Mouse (Mus musculus) CH12.LX (cell line): ENCODE measurements around the gene Vps11. TPM values are rescaled to one million over a fixed set of nuclear protein-coding genes. Genes with fewer than 3 reads are reported as not detected.

ENCODE experiments used
- DNase-seq: peaks from one replicate; pipeline ENCODE4 v3.0.0-alpha.2; 2013; ENCODE audit errors: extremely low read depth
- H3K27ac ChIP-seq: 2 replicates; pipeline ENCODE4 v1.5.1; 2012; ENCODE audit warnings: low read depth, mild to moderate bottlenecking, control low read depth, moderate library complexity; ENCODE audit not compliant: insufficient read depth
- H3K27me3 ChIP-seq: replicated peaks from 2 replicates; pipeline ENCODE3; 2012; ENCODE audit warnings: inconsistent platforms
- H3K36me3 ChIP-seq, 2 experiments: replicated peaks in 1 of 2; 2 replicates each; pipeline versions ENCODE3 to v1.6.1; 2012; ENCODE audit warnings: inconsistent platforms in 1 of 2, low read length in 1 of 2, mild to moderate bottlenecking in 1 of 2, mixed read lengths in 1 of 2, moderate library complexity in 1 of 2; ENCODE audit not compliant: control insufficient read depth in 1 of 2, insufficient read depth in 1 of 2
- H3K4me1 ChIP-seq, 2 experiments: 2 replicates each; pipeline ENCODE4 v1.6.1; 2012; ENCODE audit warnings: inconsistent platforms in 1 of 2, moderate library complexity in 1 of 2; ENCODE audit not compliant: insufficient read depth in 2 of 2, control insufficient read depth in 1 of 2
- H3K4me2 ChIP-seq: 2 replicates; pipeline ENCODE4 v1.6.1; 2012; ENCODE audit warnings: low read depth, mild to moderate bottlenecking, control low read depth; ENCODE audit not compliant: poor library complexity, insufficient read depth, severe bottlenecking
- H3K4me3 ChIP-seq, 3 experiments: fragments of 150-350 bp in 1 of 3; sonication (generic) in 1 of 3; replicated peaks in 1 of 3; 2 replicates each; pipeline versions ENCODE3 to v1.5.1; 2011 to 2012; ENCODE audit warnings: low read depth in 2 of 3, low read length in 2 of 3, mild to moderate bottlenecking in 2 of 3, moderate library complexity in 2 of 3, control low read depth in 1 of 3, improper control_type of control experiment in 1 of 3, inconsistent platforms in 1 of 3, mixed read lengths in 1 of 3; ENCODE audit not compliant: poor library complexity in 1 of 3
- H3K79me2 ChIP-seq: replicated peaks from 2 replicates; pipeline ENCODE4 v1.6.1; 2012; ENCODE audit warnings: mild to moderate bottlenecking, moderate library complexity; ENCODE audit not compliant: control insufficient read depth, poor library complexity, insufficient read depth, severe bottlenecking; ENCODE audit errors: extremely low read depth
- H3K9ac ChIP-seq: 2 replicates; pipeline ENCODE4 v1.6.1; 2012; ENCODE audit warnings: low read depth, mild to moderate bottlenecking, control low read depth, moderate library complexity; ENCODE audit not compliant: insufficient read depth
- H3K9me3 ChIP-seq: replicated peaks from 2 replicates; pipeline ENCODE3; 2012; ENCODE audit warnings: low read length, inconsistent platforms, mixed read lengths
- BHLHE40 ChIP-seq: IDR thresholded peaks from 2 replicates; pipeline ENCODE4 v1.6.1; 2011; ENCODE audit warnings: mild to moderate bottlenecking, low read depth, low read length, improper control_type of control experiment
- CHD1 ChIP-seq: IDR thresholded peaks from 2 replicates; pipeline ENCODE4 v1.6.1; 2012; ENCODE audit warnings: low read depth, low read length, improper control_type of control experiment, inconsistent platforms
- CTCF ChIP-seq, 2 experiments: IDR thresholded peaks in 1 of 2; conservative IDR thresholded peaks in 1 of 2; 2 replicates each; pipeline ENCODE4 v1.5.1; 2011 to 2012; ENCODE audit warnings: low read depth in 2 of 2, low read length in 2 of 2, improper control_type of control experiment in 1 of 2, inconsistent platforms in 1 of 2, mild to moderate bottlenecking in 1 of 2, moderate library complexity in 1 of 2
- E2F4 ChIP-seq: IDR thresholded peaks from 2 replicates; pipeline ENCODE4 v1.6.1; 2011; ENCODE audit warnings: low read depth, low read length, improper control_type of control experiment; ENCODE audit not compliant: insufficient replicate concordance
- IRF4 ChIP-seq: IDR thresholded peaks from 2 replicates; pipeline ENCODE4 v1.6.1; 2014; ENCODE audit warnings: low read depth, mild to moderate bottlenecking, inconsistent platforms, low read length, improper control_type of control experiment
- JUN ChIP-seq: IDR thresholded peaks from 2 replicates; pipeline ENCODE4 v1.6.1; 2011; ENCODE audit warnings: low read depth, mild to moderate bottlenecking, low read length, improper control_type of control experiment, moderate library complexity; ENCODE audit not compliant: insufficient read depth
- JUND ChIP-seq: conservative IDR thresholded peaks from 2 replicates; pipeline ENCODE4 v1.6.1; 2011; ENCODE audit warnings: low read depth, low read length, improper control_type of control experiment
- KAT2A ChIP-seq: IDR thresholded peaks from 2 replicates; pipeline ENCODE4 v1.6.1; 2012; ENCODE audit warnings: low read length, improper control_type of control experiment, inconsistent platforms; ENCODE audit not compliant: insufficient replicate concordance
- MAFK ChIP-seq: IDR thresholded peaks from 2 replicates; pipeline ENCODE4 v1.6.1; 2011; ENCODE audit warnings: low read length, improper control_type of control experiment; ENCODE audit not compliant: insufficient replicate concordance
- MAX ChIP-seq: IDR thresholded peaks from 2 replicates; pipeline ENCODE4 v1.6.1; 2011; ENCODE audit warnings: low read length, improper control_type of control experiment
- MAZ ChIP-seq: IDR thresholded peaks from 2 replicates; pipeline ENCODE4 v1.6.1; 2012; ENCODE audit warnings: low read depth, mild to moderate bottlenecking, inconsistent platforms, low read length, improper control_type of control experiment, moderate library complexity
- MXI1 ChIP-seq: IDR thresholded peaks from 2 replicates; pipeline ENCODE4 v1.6.1; 2011; ENCODE audit warnings: mild to moderate bottlenecking, low read depth, low read length, improper control_type of control experiment
- MYC ChIP-seq: IDR thresholded peaks from 2 replicates; pipeline ENCODE4 v1.6.1; 2011; ENCODE audit warnings: low read depth, mild to moderate bottlenecking, improper control_type of control experiment, low read length
- NELFE ChIP-seq: IDR thresholded peaks from 2 replicates; pipeline ENCODE4 v1.6.1; 2011; ENCODE audit warnings: low read depth, low read length, improper control_type of control experiment
- PAX5 ChIP-seq: IDR thresholded peaks from 2 replicates; pipeline ENCODE4 v1.6.1; 2012; ENCODE audit warnings: low read length, inconsistent platforms, mixed read lengths
- POLR2A ChIP-seq: IDR thresholded peaks from 2 replicates; pipeline ENCODE4 v1.6.1; 2011; ENCODE audit warnings: low read depth, mild to moderate bottlenecking, improper control_type of control experiment, low read length
- RCOR1 ChIP-seq: conservative IDR thresholded peaks from 2 replicates; pipeline ENCODE4 v1.6.1; 2012; ENCODE audit warnings: low read depth, mild to moderate bottlenecking, inconsistent platforms, low read length, improper control_type of control experiment
- SMC3 ChIP-seq: IDR thresholded peaks from 2 replicates; pipeline ENCODE4 v1.6.1; 2011; ENCODE audit warnings: low read depth, low read length, improper control_type of control experiment
- TBP ChIP-seq: conservative IDR thresholded peaks from 2 replicates; pipeline ENCODE4 v1.6.1; 2011; ENCODE audit warnings: low read depth, low read length, improper control_type of control experiment
- TCF12 ChIP-seq: IDR thresholded peaks from 2 replicates; pipeline ENCODE4 v1.6.1; 2014; ENCODE audit warnings: low read depth, mild to moderate bottlenecking, inconsistent platforms, low read length, improper control_type of control experiment
- UBTF ChIP-seq: IDR thresholded peaks from 2 replicates; pipeline ENCODE4 v1.6.1; 2012; ENCODE audit warnings: low read depth, mild to moderate bottlenecking, inconsistent platforms, low read length, improper control_type of control experiment, moderate library complexity
- USF2 ChIP-seq: conservative IDR thresholded peaks from 2 replicates; pipeline ENCODE4 v1.6.1; 2011; ENCODE audit warnings: low read depth, low read length, improper control_type of control experiment
- ZMIZ1 ChIP-seq: IDR thresholded peaks from 2 replicates; pipeline ENCODE4 v1.6.1; 2012; ENCODE audit warnings: low read depth, mild to moderate bottlenecking, inconsistent platforms, low read length, improper control_type of control experiment
- ZNF384 ChIP-seq: IDR thresholded peaks from 2 replicates; pipeline ENCODE4 v1.6.1; 2012; ENCODE audit warnings: low read depth, low read length, improper control_type of control experiment, inconsistent platforms
- dilution Hi-C: fragments of 300-500 bp; cut with MboI; formaldehyde crosslinking; loops from 2 replicates; pipeline ENCODE4 v1.14.3; 2020; ENCODE audit warnings: low sequenced_read_pairs; ENCODE audit not compliant: extremely low pct_unique_long_range_greater_than_20kb, extremely low pct_ligation_motif_present
- in situ Hi-C: fragments of 300-500 bp; cut with MboI; formaldehyde crosslinking; loops from 3 replicates; pipeline ENCODE4 v1.14.3; 2019; ENCODE audit warnings: low sequenced_read_pairs, low pct_ligation_motif_present, low pct_unique_long_range_greater_than_20kb, mixed read lengths
- polyA plus RNA-seq: library from polyadenylated mRNA; unstranded; fragments of >175 nt; gene quantifications from 2 replicates; pipeline ENCODE4 v1.2.1, GENCODE M21; 2012; ENCODE audit warnings: low read depth; ENCODE audit not compliant: insufficient read length
- total RNA-seq, 2 experiments: library from RNA; depleted of rRNA; stranded (reverse); fragments of 300-350 nt in 1 of 2; fragments of >200 nt in 1 of 2; gene quantifications; 2 replicates each; pipeline ENCODE4 v1.2.3; 2012 to 2014

The Vps11 gene
- total and polyA plus RNA-seq, 3 experiments = 16.1 to 24.8 (median 22.1) TPM

DNA sequence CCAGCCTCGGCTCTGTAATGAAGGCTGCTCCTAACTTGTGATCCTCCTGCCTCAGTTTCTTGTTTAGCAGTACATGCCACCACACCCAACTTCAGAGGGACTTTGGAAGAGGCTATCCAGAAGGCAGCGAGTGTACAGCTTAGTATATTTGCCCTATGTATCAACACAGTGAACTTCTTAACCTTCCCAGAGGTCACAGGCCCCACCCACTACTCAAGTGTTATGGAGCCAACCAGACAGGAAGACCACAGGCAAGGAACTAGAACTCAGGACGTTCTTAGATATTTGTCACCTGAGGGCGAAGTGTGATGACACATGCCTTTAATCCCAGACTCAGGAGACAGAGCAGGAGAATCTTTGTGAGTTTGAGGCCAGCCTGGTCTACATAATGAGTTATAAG is 13.8 kb downstream of the Vps11 start:
- Histone ChIP-seq H3K4me2 (no peak overlapping the region), H3K4me3 (no peak overlapping the region), H3K27me3 (no peaks in the 10 kb centered on the region), H3K9ac (no peak overlapping the region), H3K4me1 (peaks cover 0 to 19% of the 10 kb centered on the region in 2 experiments; a peak in 2 of 4 replicates), H3K36me3 (peaks cover 52 to 65% of the 10 kb centered on the region in 2 experiments), H3K9me3 (peaks cover 3% of the 10 kb centered on the region), H3K27ac (no peak overlapping the region), H3K79me2 (peaks cover 1% of the 10 kb centered on the region; the same call in 1 of the 2 replicates)
- dilution Hi-C loops = no loop called here
- DNase-seq = no peak
- in situ Hi-C loops = no loop called here
- TF ChIP-seq TCF12 = no peak
- TF ChIP-seq SMC3 = no peak
- no peak for TF ChIP-seq ZMIZ1
- TF ChIP-seq MYC = no peak
- no peak for TF ChIP-seq IRF4
- TF ChIP-seq CHD1 = no peak
- TF ChIP-seq E2F4 = no peak
- no peak for TF ChIP-seq KAT2A
- no peak for TF ChIP-seq POLR2A

DNA sequence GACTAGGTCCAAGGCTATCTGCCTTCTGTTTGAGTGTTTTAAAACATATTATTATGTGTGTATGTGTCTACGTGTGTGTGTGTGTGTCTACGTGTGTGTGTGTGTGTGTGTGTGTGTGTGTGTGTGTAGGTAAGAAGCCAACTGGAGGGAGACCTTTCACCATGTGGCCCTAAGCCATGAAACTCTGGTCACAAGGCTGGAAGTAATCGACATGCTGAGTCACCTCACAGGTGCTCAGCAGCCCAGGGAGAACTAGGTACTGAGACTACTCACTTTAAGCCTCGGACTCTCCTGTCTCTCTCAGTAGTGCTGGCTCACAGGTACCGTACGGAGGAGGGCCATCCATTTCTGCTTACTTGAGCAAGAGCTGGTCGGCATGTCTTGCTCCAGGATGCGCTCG is 14.3 kb downstream of the Vps11 start:
- Histone ChIP-seq H3K9me3 (peaks cover 3% of the 10 kb centered on the region), H3K36me3 (peaks cover 47 to 63% of the 10 kb centered on the region in 2 experiments), H3K4me2 (no peak overlapping the region), H3K27me3 (no peaks in the 10 kb centered on the region), H3K27ac (no peak overlapping the region), H3K79me2 (peaks cover 5% of the 10 kb centered on the region), H3K9ac (no peak overlapping the region), H3K4me1 (peaks cover 3 to 24% of the 10 kb centered on the region in 2 experiments; a peak in 2 of 4 replicates), H3K4me3 (no peak overlapping the region)
- in situ Hi-C loops = no loop called here
- dilution Hi-C loops = no loop called here
- no peak for TF ChIP-seq MAZ
- no peak for TF ChIP-seq POLR2A
- no peak for TF ChIP-seq UBTF
- no peak for TF ChIP-seq PAX5
- TF ChIP-seq TBP = no peak
- TF ChIP-seq BHLHE40 = no peak
- no peak for TF ChIP-seq MAX
- TF ChIP-seq USF2 = no peak
- no peak for TF ChIP-seq NELFE
- no peak for TF ChIP-seq MAFK
- no peak for TF ChIP-seq ZMIZ1
- no peak for TF ChIP-seq MXI1
- no peak for TF ChIP-seq RCOR1
- TF ChIP-seq ZNF384 = no peak
- no peak for TF ChIP-seq JUN
- TF ChIP-seq JUND = no peak
- no peak for TF ChIP-seq CTCF (conservative IDR thresholded peaks at IDR 0.05 in 1 of 2, IDR thresholded peaks at IDR 0.05 in 1 of 2; ENCODE audit: low read depth in 2 of 2, low read length in 2 of 2)
- DNase-seq = no peak
